Mouse (Mus musculus): ENCODE data around the gene Porcn. TPM values are rescaled to one million over a fixed set of nuclear protein-coding genes. Genes with fewer than 3 reads are reported as not detected.

Gene Porcn
- polyA plus RNA-seq, 1 experiment from 2014 or later, result 9.2 TPM

GRCm38 (mm10) chrX:8211490-8212207, 5.3 kb upstream of the Porcn start:
- H3K27me3 ChIP-seq (replicated peaks; ENCODE audit: control insufficient read depth, insufficient read depth, low read length), result no peaks in the 10 kb centered on the region
- H3K4me2 ChIP-seq (ENCODE audit: low read length), result no peak overlapping the region
- no peak overlapping the region for H3K9ac ChIP-seq (ENCODE audit: low read length)
- ATAC-seq (replicated peaks; ENCODE audit: low FRiP score, low TSS enrichment, low read depth), result no peak
- no peak overlapping the region for H3K4me3 ChIP-seq (ENCODE audit: low read depth, low read length)
- H3K4me1 ChIP-seq (replicated peaks; ENCODE audit: control insufficient read depth, insufficient read depth, low read length), result no peaks in the 10 kb centered on the region
- H3K9me3 ChIP-seq (ENCODE audit: control insufficient read depth, low read length), result no peaks in the 10 kb centered on the region
- no peak for DNase-seq (ENCODE audit: low spot score)
- no peak overlapping the region for H3K27ac ChIP-seq (ENCODE audit: low read depth)
- H3K36me3 ChIP-seq (ENCODE audit: control insufficient read depth, insufficient read depth, low read length), result no peaks in the 10 kb centered on the region
- 81% methylated on average over 7 of the region's 7 CpGs for WGBS

GRCm38 (mm10) chrX:8209720-8210119, 3.4 kb upstream of the Porcn start:
- no peak for ATAC-seq (replicated peaks; ENCODE audit: low FRiP score, low TSS enrichment, low read depth)
- Histone ChIP-seq H3K9me3 (ENCODE audit: control insufficient read depth, low read length) (no peaks in the 10 kb centered on the region), H3K36me3 (ENCODE audit: control insufficient read depth, insufficient read depth, low read length) (no peaks in the 10 kb centered on the region), H3K4me1 (replicated peaks; ENCODE audit: control insufficient read depth, insufficient read depth, low read length) (no peaks in the 10 kb centered on the region), H3K4me3 (ENCODE audit: low read depth, low read length) (no peak overlapping the region), H3K9ac (ENCODE audit: low read length) (no peak overlapping the region), H3K27ac (ENCODE audit: low read depth) (no peak overlapping the region), H3K4me2 (ENCODE audit: low read length) (no peak overlapping the region), H3K27me3 (replicated peaks; ENCODE audit: control insufficient read depth, insufficient read depth, low read length) (no peaks in the 10 kb centered on the region)
- no peak for DNase-seq (ENCODE audit: low spot score)
- 60% methylated on average over 2 of the region's 2 CpGs for WGBS

GRCm38 (mm10) chrX:8207224-8207623, 899 bp upstream of the Porcn start:
- Histone ChIP-seq H3K4me1 (replicated peaks; ENCODE audit: control insufficient read depth, insufficient read depth, low read length) (no peaks in the 10 kb centered on the region), H3K27ac (ENCODE audit: low read depth) (no peak overlapping the region), H3K4me2 (ENCODE audit: low read length) (peak overlapping the region; percentile 62), H3K9me3 (ENCODE audit: control insufficient read depth, low read length) (no peaks in the 10 kb centered on the region), H3K27me3 (replicated peaks; ENCODE audit: control insufficient read depth, insufficient read depth, low read length) (no peaks in the 10 kb centered on the region), H3K36me3 (ENCODE audit: control insufficient read depth, insufficient read depth, low read length) (no peaks in the 10 kb centered on the region), H3K9ac (ENCODE audit: low read length) (no peak overlapping the region), H3K4me3 (ENCODE audit: low read depth, low read length) (no peak overlapping the region)
- ATAC-seq (replicated peaks; ENCODE audit: low FRiP score, low TSS enrichment, low read depth), result no peak
- 29% methylated on average over 4 of the region's 4 CpGs for WGBS
- no peak for DNase-seq (ENCODE audit: low spot score)

GRCm38 (mm10) chrX:8206694-8207197, 421 bp upstream of the Porcn start:
- Histone ChIP-seq H3K4me1 (replicated peaks; ENCODE audit: control insufficient read depth, insufficient read depth, low read length) (no peaks in the 10 kb centered on the region), H3K9ac (ENCODE audit: low read length) (peak overlapping the region; percentile 45; the same call in 1 of the 2 replicates), H3K9me3 (ENCODE audit: control insufficient read depth, low read length) (no peaks in the 10 kb centered on the region), H3K36me3 (ENCODE audit: control insufficient read depth, insufficient read depth, low read length) (no peaks in the 10 kb centered on the region), H3K27me3 (replicated peaks; ENCODE audit: control insufficient read depth, insufficient read depth, low read length) (no peaks in the 10 kb centered on the region), H3K4me3 (ENCODE audit: low read depth, low read length) (peak overlapping the region; percentile 49), H3K4me2 (ENCODE audit: low read length) (peak overlapping the region; percentile 62), H3K27ac (ENCODE audit: low read depth) (no peak overlapping the region)
- DNase-seq (ENCODE audit: low spot score), result no peak
- peak; percentile 69; the same call in 1 of the 2 replicates for ATAC-seq (replicated peaks; ENCODE audit: low FRiP score, low TSS enrichment, low read depth)
- WGBS, result 13% methylated on average over 11 of the region's 11 CpGs

GRCm38 (mm10) chrX:8205551-8205950, 774 bp downstream of the Porcn start:
- no peaks in the 10 kb centered on the region for H3K36me3 ChIP-seq (ENCODE audit: control insufficient read depth, insufficient read depth, low read length)
- H3K4me2 ChIP-seq (ENCODE audit: low read length), result peak overlapping the region; percentile 62
- H3K27me3 ChIP-seq (replicated peaks; ENCODE audit: control insufficient read depth, insufficient read depth, low read length), result no peaks in the 10 kb centered on the region
- H3K4me1 ChIP-seq (replicated peaks; ENCODE audit: control insufficient read depth, insufficient read depth, low read length), result no peaks in the 10 kb centered on the region
- WGBS, result 35% methylated on average over 7 of the region's 7 CpGs
- DNase-seq (ENCODE audit: low spot score) (no peak), ATAC-seq (replicated peaks; ENCODE audit: low FRiP score, low TSS enrichment, low read depth) (no peak)
- H3K9me3 ChIP-seq (ENCODE audit: control insufficient read depth, low read length), result no peaks in the 10 kb centered on the region
- H3K9ac ChIP-seq (ENCODE audit: low read length), result no peak overlapping the region; the same call in 1 of the 2 replicates
- peak overlapping the region; percentile 49; the same call in 1 of the 2 replicates for H3K4me3 ChIP-seq (ENCODE audit: low read depth, low read length)
- no peak overlapping the region for H3K27ac ChIP-seq (ENCODE audit: low read depth)

GRCm38 (mm10) chrX:8205088-8205487, 1.2 kb downstream of the Porcn start:
- WGBS, result 80% methylated on average over 4 of the region's 4 CpGs
- H3K36me3 ChIP-seq (ENCODE audit: control insufficient read depth, insufficient read depth, low read length), result no peaks in the 10 kb centered on the region
- no peak overlapping the region for H3K4me3 ChIP-seq (ENCODE audit: low read depth, low read length)
- no peak for DNase-seq (ENCODE audit: low spot score)
- H3K9ac ChIP-seq (ENCODE audit: low read length), result no peak overlapping the region
- no peaks in the 10 kb centered on the region for H3K4me1 ChIP-seq (replicated peaks; ENCODE audit: control insufficient read depth, insufficient read depth, low read length)
- ATAC-seq (replicated peaks; ENCODE audit: low FRiP score, low TSS enrichment, low read depth), result no peak
- H3K27me3 ChIP-seq (replicated peaks; ENCODE audit: control insufficient read depth, insufficient read depth, low read length), result no peaks in the 10 kb centered on the region
- H3K9me3 ChIP-seq (ENCODE audit: control insufficient read depth, low read length), result no peaks in the 10 kb centered on the region
- no peak overlapping the region for H3K4me2 ChIP-seq (ENCODE audit: low read length)
- H3K27ac ChIP-seq (ENCODE audit: low read depth), result no peak overlapping the region

GRCm38 (mm10) chrX:8204076-8204475, 2.2 kb downstream of the Porcn start:
- DNase-seq (ENCODE audit: low spot score) (no peak), ATAC-seq (replicated peaks; ENCODE audit: low FRiP score, low TSS enrichment, low read depth) (no peak)
- Histone ChIP-seq H3K9me3 (ENCODE audit: control insufficient read depth, low read length) (no peaks in the 10 kb centered on the region), H3K27me3 (replicated peaks; ENCODE audit: control insufficient read depth, insufficient read depth, low read length) (no peaks in the 10 kb centered on the region), H3K4me2 (ENCODE audit: low read length) (no peak overlapping the region), H3K36me3 (ENCODE audit: control insufficient read depth, insufficient read depth, low read length) (0 out of 2 replicates have a peak, but pooled peaks cover 2% of the 10 kb centered on the region), H3K27ac (ENCODE audit: low read depth) (no peak overlapping the region), H3K4me3 (ENCODE audit: low read depth, low read length) (no peak overlapping the region), H3K9ac (ENCODE audit: low read length) (no peak overlapping the region), H3K4me1 (replicated peaks; ENCODE audit: control insufficient read depth, insufficient read depth, low read length) (no peaks in the 10 kb centered on the region)
- WGBS, result 79% methylated on average over 10 of the region's 10 CpGs

- Histone ChIP-seq H3K9me3 (ENCODE audit: control insufficient read depth, low read length) (no peaks in the 10 kb centered on the region), H3K27ac (ENCODE audit: low read depth) (no peak overlapping the region), H3K9ac (ENCODE audit: low read length) (no peak overlapping the region), H3K27me3 (replicated peaks; ENCODE audit: control insufficient read depth, insufficient read depth, low read length) (no peaks in the 10 kb centered on the region), H3K4me2 (ENCODE audit: low read length) (no peak overlapping the region), H3K4me3 (ENCODE audit: low read depth, low read length) (no peak overlapping the region), H3K4me1 (replicated peaks; ENCODE audit: control insufficient read depth, insufficient read depth, low read length) (no peaks in the 10 kb centered on the region), H3K36me3 (ENCODE audit: control insufficient read depth, insufficient read depth, low read length) (0 out of 2 replicates have a peak, but pooled peaks cover 2% of the 10 kb centered on the region)
- 90% methylated on average over 14 of the region's 14 CpGs for WGBS
- DNase-seq (ENCODE audit: low spot score) (no peak), ATAC-seq (replicated peaks; ENCODE audit: low FRiP score, low TSS enrichment, low read depth) (no peak)
Observed at GRCm38 (mm10) chrX:8203105-8203504, 3.2 kb downstream of the Porcn start.

- ATAC-seq (replicated peaks; ENCODE audit: low FRiP score, low TSS enrichment, low read depth) (no peak), DNase-seq (ENCODE audit: low spot score) (no peak)
- peak within 1 kb of the TSS; percentile 57 for H3K4me3 ChIP-seq (ENCODE audit: low read depth, low read length)
- H3K4me2 ChIP-seq (ENCODE audit: low read length), result peak within 1 kb of the TSS; percentile 58
- H3K27ac ChIP-seq (ENCODE audit: low read depth), result peak within 1 kb of the TSS; percentile 27; the same call in 1 of the 2 replicates
- peak within 1 kb of the TSS; percentile 48 for H3K9ac ChIP-seq (ENCODE audit: low read length)
- H3K27me3 ChIP-seq (replicated peaks; ENCODE audit: control insufficient read depth, insufficient read depth, low read length), result no peaks in the 10 kb centered on the region
- no peaks in the 10 kb centered on the region for H3K4me1 ChIP-seq (replicated peaks; ENCODE audit: control insufficient read depth, insufficient read depth, low read length)
- WGBS, result 19% methylated on average over 10 of the region's 10 CpGs
- no peaks in the 10 kb centered on the region for H3K36me3 ChIP-seq (ENCODE audit: control insufficient read depth, insufficient read depth, low read length)
- no peaks in the 10 kb centered on the region for H3K9me3 ChIP-seq (ENCODE audit: control insufficient read depth, low read length)
Observed at GRCm38 (mm10) chrX:8193419-8193723, 13.0 kb downstream of the Porcn start, which contains the start of gene Ebp. Ebp (minus strand) TSS chrX:8193512.
